Mouse (Mus musculus) MEL-GATA-1-ER (cell line): ENCODE measurements at regions not wholly inside any gene's neighbourhood (a gene's known extent, or its start where the extent isn't known, plus 50 kb on each side); places are given as distances from the start of the nearest gene placed in this dataset.

ENCODE experiments used
- DNase-seq: peaks from one replicate; pipeline ENCODE4 v3.0.0-alpha.2; 2012; ENCODE audit warnings: low read depth; ENCODE audit errors: extremely low read depth

- no peak for DNase-seq
Measured at GRCm38 (mm10) chr13:111142757-111143420, 111.9 kb upstream of the Actbl2 start.

DNA sequence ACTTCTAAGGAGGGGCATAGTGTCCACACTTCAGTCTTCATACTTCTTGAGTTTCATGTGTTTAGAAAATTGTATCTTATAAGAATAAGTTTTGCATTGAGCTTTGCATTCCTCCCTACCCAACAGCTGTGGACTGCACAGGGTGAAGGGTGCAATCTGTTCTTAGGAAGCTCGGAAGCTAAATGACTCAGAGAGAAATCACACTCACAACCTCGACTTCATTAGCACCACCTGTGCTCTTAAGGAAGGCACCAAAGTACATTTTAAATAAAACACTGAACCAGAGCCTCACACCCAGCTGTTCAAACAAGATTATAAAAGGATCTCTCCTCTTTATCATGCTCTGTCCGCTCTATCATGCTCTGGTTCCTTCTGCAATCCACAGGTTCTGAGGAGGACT is 110.1 kb upstream of the Actbl2 start:
- DNase-seq = no peak

GRCm38 (mm10) chr13:111157921-111158638 is 96.7 kb upstream of the Actbl2 start:
- DNase-seq = no peak

GRCm38 (mm10) chr13:111159498-111159897 is 95.3 kb upstream of the Actbl2 start:
- no peak for DNase-seq

DNA sequence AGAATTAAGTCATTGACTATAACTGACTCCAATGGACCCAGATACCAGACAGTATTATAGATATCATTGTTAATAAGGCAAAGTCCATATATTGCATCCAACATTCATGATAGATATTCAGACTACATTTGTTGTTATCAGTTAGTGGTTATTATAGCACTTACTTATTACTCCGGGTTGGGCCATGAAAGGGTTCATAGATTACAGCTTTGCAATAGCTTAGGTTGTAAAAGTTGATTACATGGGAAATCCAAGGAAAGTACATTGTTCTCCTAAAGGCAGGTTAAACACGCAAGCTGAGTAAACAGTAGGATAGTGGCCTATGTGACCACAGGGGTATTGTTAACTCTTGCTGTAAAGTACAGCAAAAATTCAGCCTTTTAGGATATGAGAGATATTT is 89.3 kb upstream of the Actbl2 start:
- DNase-seq = no peak

DNA sequence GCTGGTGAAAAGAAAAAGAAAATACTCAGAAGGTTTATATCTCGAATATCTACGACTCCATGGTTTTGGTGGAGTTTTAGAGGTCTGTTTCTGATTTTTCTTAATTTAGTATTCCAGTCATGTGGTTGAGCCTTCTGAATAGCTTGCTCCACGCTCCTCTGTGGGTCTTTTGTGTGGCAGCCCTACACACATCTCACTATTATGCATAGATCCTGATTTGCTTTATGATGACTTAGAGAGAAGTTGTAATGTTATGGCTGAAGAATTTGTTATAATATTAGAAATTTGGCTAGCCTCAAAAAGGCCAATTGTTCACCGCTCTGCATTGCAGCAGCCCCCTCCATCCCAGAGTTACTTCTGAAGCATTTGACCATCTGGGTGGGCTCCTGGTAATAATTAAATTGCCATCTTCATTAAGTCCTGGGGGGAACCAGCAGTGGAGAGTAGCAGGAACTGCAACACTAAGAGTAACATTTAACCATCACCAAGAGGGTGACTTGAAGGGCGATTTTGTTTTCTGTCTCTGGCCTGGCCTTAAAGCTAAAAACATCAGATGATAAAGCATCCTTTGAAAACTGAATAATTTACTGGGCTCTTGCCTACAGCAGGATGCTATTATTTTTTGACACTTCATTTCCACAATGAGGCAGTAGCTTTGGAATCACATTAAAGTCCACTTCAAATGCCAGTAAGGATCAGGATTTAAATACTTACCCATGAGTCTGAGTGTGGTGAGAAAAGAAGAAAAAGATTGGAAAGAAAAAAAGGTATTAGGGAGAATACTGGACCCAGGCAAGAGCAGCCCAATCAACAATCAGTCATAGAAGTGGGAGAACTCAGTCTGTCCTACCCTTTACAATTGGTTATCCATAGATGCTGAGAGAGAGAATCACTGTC is 84.3 kb upstream of the Actbl2 start:
- DNase-seq = no peak

GRCm38 (mm10) chr13:111179186-111179585 is 75.6 kb upstream of the Actbl2 start:
- no peak for DNase-seq

- DNase-seq = no peak
Measured at GRCm38 (mm10) chr13:111183293-111183692, 71.5 kb upstream of the Actbl2 start.

- DNase-seq = no peak
Measured at GRCm38 (mm10) chr13:111185799-111186198, 69.0 kb upstream of the Actbl2 start.

DNA sequence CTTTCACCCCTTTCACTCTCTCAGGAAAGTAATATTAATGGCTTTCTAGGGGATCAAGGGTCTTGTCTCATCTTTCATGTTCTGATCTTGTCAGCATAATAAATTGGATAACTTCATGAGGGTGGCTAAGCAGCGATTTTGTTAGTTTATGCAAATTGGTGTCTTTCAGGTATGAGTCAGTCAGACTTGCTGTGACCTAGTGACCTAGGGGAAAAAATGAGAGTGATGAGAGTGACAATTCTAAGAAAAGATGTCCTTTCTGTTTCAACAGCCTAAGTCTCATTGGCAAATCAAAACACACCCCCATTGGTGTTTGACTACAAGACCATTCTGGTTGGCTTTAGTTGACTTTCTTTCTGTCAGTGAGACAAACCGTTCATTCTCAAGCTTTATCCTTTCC is 68.0 kb upstream of the Actbl2 start:
- no peak for DNase-seq

GRCm38 (mm10) chr13:111193919-111194318 is 60.9 kb upstream of the Actbl2 start:
- DNase-seq = no peak

DNA sequence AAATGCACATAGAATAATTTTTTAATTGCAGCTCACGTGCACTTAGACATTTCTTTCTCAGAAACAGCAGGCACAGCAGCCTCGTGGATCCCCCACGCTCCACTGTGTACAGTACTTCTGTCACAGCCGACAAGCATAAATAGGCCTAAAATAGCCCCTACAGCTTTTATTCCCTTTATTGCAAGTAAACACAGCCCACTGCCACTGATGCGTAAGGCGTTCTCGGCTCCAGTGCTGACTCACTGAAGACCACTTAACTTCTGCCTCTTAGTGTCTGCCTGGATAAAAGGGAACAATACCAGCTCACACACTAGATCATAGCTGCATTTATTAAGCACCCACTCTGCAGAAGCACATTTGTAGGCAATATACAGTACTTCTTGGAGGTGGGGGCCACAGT is 60.5 kb upstream of the Actbl2 start:
- DNase-seq = no peak

- no peak for DNase-seq
Measured at GRCm38 (mm10) chr13:111201532-111201931, 53.3 kb upstream of the Actbl2 start.

- DNase-seq = no peak
Measured at GRCm38 (mm10) chr13:111204580-111205285, 50.1 kb upstream of the Actbl2 start.
